Mouse (Mus musculus) testis, adult 2 months (tissue): ENCODE data around the gene Adprh.

Experiments used
- CTCF ChIP-seq: fragments of 200-500 bp; IDR thresholded peaks from 2 replicates; pipeline ENCODE4 v1.5.1; 2012; ENCODE audit warnings: low read depth, mild to moderate bottlenecking, inconsistent platforms, low read length, moderate library complexity; ENCODE audit not compliant: control insufficient read depth, insufficient read depth, insufficient replicate concordance
- POLR2A ChIP-seq: fragments of 200-500 bp; IDR thresholded peaks from 2 replicates; pipeline ENCODE4 v1.6.1; 2012; ENCODE audit warnings: low read depth, mild to moderate bottlenecking, inconsistent platforms, low read length, moderate library complexity; ENCODE audit not compliant: control insufficient read depth

DNA sequence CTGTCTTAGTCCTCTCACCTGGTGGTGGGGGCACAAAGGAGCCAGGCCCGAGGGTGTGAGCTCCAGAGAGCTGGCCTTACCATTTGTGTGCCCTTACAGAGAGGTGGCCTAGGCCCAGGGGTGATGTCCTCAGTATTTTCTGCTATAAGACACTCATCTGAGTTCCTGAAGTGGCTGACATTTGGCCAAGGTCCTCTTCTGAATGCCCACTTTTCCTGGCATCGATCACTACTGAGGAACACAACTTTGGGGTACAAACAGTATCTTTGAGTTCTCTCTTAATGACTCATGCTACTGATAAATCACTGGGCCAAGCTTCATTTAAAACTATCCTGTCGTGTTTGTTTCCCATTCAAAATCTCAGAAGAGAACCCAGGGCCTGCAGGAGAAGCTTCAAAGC lies 40.0 kb upstream of the Adprh start:
- TF ChIP-seq CTCF (no peak), POLR2A (no peak)
